Mouse (Mus musculus): ENCODE results near the gene Hnrnpc.

Gene Hnrnpc

DNA sequence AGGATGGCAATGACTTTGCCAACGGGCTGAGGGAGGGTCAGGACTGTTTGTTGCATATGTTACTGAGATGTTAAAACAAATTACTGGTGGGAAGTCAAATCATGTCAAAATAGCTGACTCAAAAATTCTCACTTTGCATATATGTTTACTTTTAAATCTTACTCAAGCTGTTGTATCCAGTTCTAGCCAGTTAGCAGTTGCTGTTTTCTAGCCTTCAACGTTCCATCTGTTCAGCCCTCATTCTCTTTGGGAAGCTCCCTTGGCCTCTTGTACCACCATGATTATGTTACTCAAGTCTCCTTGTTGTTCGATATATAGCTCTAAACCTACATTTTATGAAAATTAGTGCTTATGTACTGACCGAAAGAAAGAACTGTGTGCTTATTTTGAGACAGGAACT, 77.5 kb downstream of the Hnrnpc start:
- in situ Hi-C loops (cut with MboI, MseI) = no loop called here

DNA sequence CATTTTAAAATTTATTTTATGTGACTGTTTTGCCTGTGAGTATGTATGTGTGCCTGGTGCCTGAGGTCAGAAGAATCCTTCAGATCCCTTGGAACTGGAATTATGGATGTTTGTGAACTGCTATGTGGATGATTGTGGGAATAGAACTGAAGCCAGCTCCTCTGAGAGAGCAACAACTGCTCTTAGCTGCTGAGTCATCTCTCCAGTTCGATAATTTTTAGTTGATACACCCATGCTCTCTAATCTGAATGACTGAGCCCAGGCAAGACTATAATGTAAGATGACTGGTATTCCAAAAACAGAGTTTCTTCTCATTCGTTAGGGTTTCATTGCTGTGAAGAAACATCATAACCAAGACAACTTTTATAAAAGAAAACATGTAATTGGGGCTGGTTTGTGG, 79.7 kb downstream of the Hnrnpc start:
- in situ Hi-C loops (cut with MboI, MseI) = no loop called here

Data from regulatory T cell (primary cell).